Mouse (Mus musculus) forebrain, embryonic 12.5 days (tissue): Measurements from ENCODE around the gene Nova1. TPM values are rescaled to one million over a fixed set of nuclear protein-coding genes. Genes with fewer than 3 reads are reported as not detected.

Experiments used
- ATAC-seq: fragments of 200-750 bp; cut with Nextera tagmentation; 2 replicates; pipeline ENCODE4 v1.8.0; 2017; ENCODE audit warnings: moderate TSS enrichment; ENCODE audit not compliant: low FRiP score
- H3K27ac ChIP-seq: fragments of 300-500 bp; sonication (generic); 2 replicates; pipeline ENCODE4 v1.5.1; 2016; ENCODE audit warnings: mild to moderate bottlenecking
- H3K27me3 ChIP-seq: fragments of 300-500 bp; sonication (generic); 2 replicates; pipeline ENCODE4 v1.6.1; 2016; ENCODE audit warnings: mild to moderate bottlenecking
- H3K36me3 ChIP-seq: fragments of 300-500 bp; sonication (generic); replicated peaks from 2 replicates; pipeline ENCODE4 v1.6.1; 2016; ENCODE audit warnings: mild to moderate bottlenecking
- H3K4me1 ChIP-seq: fragments of 300-500 bp; sonication (generic); 2 replicates; pipeline ENCODE4 v1.6.1; 2016
- H3K4me2 ChIP-seq: fragments of 300-500 bp; sonication (generic); 2 replicates; pipeline ENCODE4 v1.6.1; 2016; ENCODE audit warnings: mild to moderate bottlenecking, moderate library complexity
- H3K4me3 ChIP-seq: fragments of 300-500 bp; sonication (generic); replicated peaks from 2 replicates; pipeline ENCODE4 v1.5.1; 2016; ENCODE audit warnings: mild to moderate bottlenecking
- H3K9ac ChIP-seq: fragments of 300-500 bp; sonication (generic); 2 replicates; pipeline ENCODE4 v1.6.1; 2016; ENCODE audit warnings: mild to moderate bottlenecking
- H3K9me3 ChIP-seq: fragments of 300-500 bp; sonication (generic); 2 replicates; pipeline ENCODE4 v1.6.1; 2016
- WGBS: fragments of 180-500 bp; shearing (Covaris S2); methylation state at CpG from one replicate; pipeline ENCODE4 v1.1.7; 2016; 5-methylcytosine and 5-hydroxymethylcytosine counted together
- polyA plus RNA-seq: library from polyadenylated mRNA; unstranded; fragments of >200 nt; fragmentation: Nextera tagmentation; extraction: Ambion mirVana; gene quantifications from 2 replicates; pipeline ENCODE4 v1.2.1, GENCODE M21; 2016

Nova1 gene
- polyA plus RNA-seq, 1 experiment from 2014 or later: 28.3 TPM

- 84% methylated on average over 6 of the region's 6 CpGs for WGBS
- no peak overlapping the region for H3K9ac ChIP-seq
- ATAC-seq: no peak; the same call in 1 of the 2 replicates
- no peaks in the 10 kb centered on the region for H3K9me3 ChIP-seq
- H3K27ac ChIP-seq: no peak overlapping the region
- H3K36me3 ChIP-seq: no peaks in the 10 kb centered on the region
- H3K4me1 ChIP-seq: peaks cover 17% of the 10 kb centered on the region
- H3K4me2 ChIP-seq: no peak overlapping the region
- no peak overlapping the region for H3K4me3 ChIP-seq
- H3K27me3 ChIP-seq: peaks cover 11% of the 10 kb centered on the region; the same call in 1 of the 2 replicates
Observed at GRCm38 (mm10) chr12:46645365-46645962, 173.3 kb downstream of the Nova1 start.
